Mouse (Mus musculus) midbrain, postnatal 0 days (tissue): ENCODE data around the gene Cdh4. TPM values are rescaled to one million over a fixed set of nuclear protein-coding genes. Genes with fewer than 3 reads are reported as not detected.
A peak's percentile ranks its signal among the peaks of the same experiment; 100 is the strongest.

Experiments
- ATAC-seq: fragments of 200-750 bp; cut with Nextera tagmentation; 2 replicates; pipeline ENCODE4 v1.8.0; 2017; ENCODE audit warnings: moderate number of reproducible peaks, mild to moderate bottlenecking, moderate TSS enrichment, moderate library complexity; ENCODE audit not compliant: low FRiP score
- DNase-seq: peaks from one replicate; pipeline ENCODE4 v3.0.0-alpha.2; 2015; ENCODE audit warnings: low spot score
- H3K27ac ChIP-seq: fragments of 300-500 bp; sonication (generic); 2 replicates; pipeline ENCODE4 v1.5.1; 2014; ENCODE audit warnings: low read depth, mild to moderate bottlenecking, low read length, mixed read lengths
- H3K27me3 ChIP-seq: fragments of 300-500 bp; sonication (generic); 2 replicates; pipeline ENCODE4 v1.6.1; 2014; ENCODE audit warnings: low read length, control low read depth, mixed read lengths; ENCODE audit not compliant: insufficient read depth
- H3K36me3 ChIP-seq: fragments of 300-500 bp; sonication (generic); 2 replicates; pipeline ENCODE4 v1.6.1; 2014; ENCODE audit warnings: low read length, control low read depth, mixed read lengths; ENCODE audit not compliant: insufficient read depth
- H3K4me1 ChIP-seq: fragments of 300-500 bp; sonication (generic); 2 replicates; pipeline ENCODE4 v1.6.1; 2014; ENCODE audit warnings: mild to moderate bottlenecking, control low read depth, antibody characterized with exemption, low read length, mixed read lengths; ENCODE audit not compliant: insufficient read depth
- H3K4me2 ChIP-seq: fragments of 300-500 bp; sonication (generic); 2 replicates; pipeline ENCODE4 v1.6.1; 2014; ENCODE audit warnings: low read depth, mild to moderate bottlenecking, low read length, mixed read lengths; ENCODE audit not compliant: poor library complexity, severe bottlenecking
- H3K4me3 ChIP-seq: fragments of 300-500 bp; sonication (generic); 2 replicates; pipeline ENCODE4 v1.5.1; 2014; ENCODE audit warnings: low read depth, mild to moderate bottlenecking, low read length, moderate library complexity
- H3K9ac ChIP-seq: fragments of 300-500 bp; sonication (generic); replicated peaks from 2 replicates; pipeline ENCODE4 v1.6.1; 2014; ENCODE audit warnings: mild to moderate bottlenecking, low read length, moderate library complexity, mixed read lengths; ENCODE audit not compliant: poor library complexity, severe bottlenecking
- H3K9me3 ChIP-seq: fragments of 300-500 bp; sonication (generic); 2 replicates; pipeline ENCODE4 v1.6.1; 2016; ENCODE audit warnings: low read length, control low read depth
- CTCF ChIP-seq: IDR thresholded peaks from 2 replicates; pipeline ENCODE4 v1.5.1; 2016; ENCODE audit warnings: antibody characterized with exemption, mild to moderate bottlenecking
- WGBS: fragments of 180-500 bp; shearing (Covaris S2); extraction: QIAGEN DNeasy Blood & Tissue Kit; methylation state at CpG from one replicate; pipeline ENCODE4 v1.1.7; 2014; 5-methylcytosine and 5-hydroxymethylcytosine counted together
- polyA plus RNA-seq: library from polyadenylated mRNA; unstranded; fragments of >200 nt; fragmentation: Nextera tagmentation; extraction: Ambion mirVana; gene quantifications from 2 replicates; pipeline ENCODE4 v1.2.1, GENCODE M21; 2015
- total RNA-seq: library from RNA; depleted of rRNA; stranded (reverse); fragments of >200 nt; gene quantifications from 2 replicates; pipeline ENCODE4 v1.2.3, GENCODE M21; 2014

Gene Cdh4
- total and polyA plus RNA-seq, 2 experiments from 2014 or later = 64.9 to 86.6 TPM

- H3K4me2 ChIP-seq = no peak overlapping the region
- TF ChIP-seq CTCF = no peak
- H3K9ac ChIP-seq = no peak overlapping the region
- DNase-seq = no peak
- 0 out of 2 replicates have a peak, but pooled peaks cover 6% of the 10 kb centered on the region for H3K4me1 ChIP-seq
- no peak overlapping the region for H3K27ac ChIP-seq
- H3K27me3 ChIP-seq = no peaks in the 10 kb centered on the region
- no peaks in the 10 kb centered on the region for H3K9me3 ChIP-seq
- WGBS = 78% methylated on average over 6 of the region's 6 CpGs
- no peaks in the 10 kb centered on the region for H3K36me3 ChIP-seq
- no peak for ATAC-seq
- no peak overlapping the region for H3K4me3 ChIP-seq
Measured at GRCm38 (mm10) chr2:179476622-179477021, 34.4 kb downstream of the Cdh4 start.

GRCm38 (mm10) chr2:179480800-179481200 lies 38.6 kb downstream of the Cdh4 start:
- no peaks in the 10 kb centered on the region for H3K27me3 ChIP-seq
- 31% methylated on average over 5 of the region's 5 CpGs for WGBS
- no peaks in the 10 kb centered on the region for H3K9me3 ChIP-seq
- 0 out of 2 replicates have a peak, but pooled peaks cover 4% of the 10 kb centered on the region for H3K4me1 ChIP-seq
- DNase-seq (peak; percentile 81), ATAC-seq (peak; percentile 44; the same call in 1 of the 2 replicates)
- no peaks in the 10 kb centered on the region for H3K36me3 ChIP-seq
- H3K9ac ChIP-seq = no peak overlapping the region
- H3K4me2 ChIP-seq = no peak overlapping the region
- no peak overlapping the region for H3K4me3 ChIP-seq
- TF ChIP-seq CTCF = no peak
- no peak overlapping the region for H3K27ac ChIP-seq

- ATAC-seq = no peak
- TF ChIP-seq CTCF = no peak
- no peak overlapping the region for H3K4me3 ChIP-seq
- no peak for DNase-seq
- H3K27me3 ChIP-seq = no peaks in the 10 kb centered on the region
- no peak overlapping the region for H3K9ac ChIP-seq
- H3K27ac ChIP-seq = no peak overlapping the region
- H3K4me2 ChIP-seq = no peak overlapping the region
- 46% methylated on average over 10 of the region's 10 CpGs for WGBS
- no peaks in the 10 kb centered on the region for H3K36me3 ChIP-seq
- no peaks in the 10 kb centered on the region for H3K9me3 ChIP-seq
- H3K4me1 ChIP-seq = 0 out of 2 replicates have a peak, but pooled peaks cover 4% of the 10 kb centered on the region
Measured at GRCm38 (mm10) chr2:179481363-179481762, 39.1 kb downstream of the Cdh4 start.

- Histone ChIP-seq H3K4me1 (peaks cover 4% of the 10 kb centered on the region; the same call in 1 of the 2 replicates), H3K4me2 (no peak overlapping the region), H3K9me3 (no peaks in the 10 kb centered on the region), H3K27ac (no peak overlapping the region), H3K9ac (no peak overlapping the region), H3K36me3 (no peaks in the 10 kb centered on the region), H3K4me3 (no peak overlapping the region), H3K27me3 (no peaks in the 10 kb centered on the region)
- no peak for TF ChIP-seq CTCF
- 54% methylated on average over 21 of the region's 21 CpGs for WGBS
- ATAC-seq = no peak
- DNase-seq = no peak
Measured at GRCm38 (mm10) chr2:179488526-179489139, 46.4 kb downstream of the Cdh4 start.

- Histone ChIP-seq H3K4me3 (no peak overlapping the region), H3K27ac (no peak overlapping the region), H3K36me3 (no peaks in the 10 kb centered on the region), H3K9ac (no peak overlapping the region), H3K4me1 (peaks cover 4% of the 10 kb centered on the region; the same call in 1 of the 2 replicates), H3K9me3 (no peaks in the 10 kb centered on the region), H3K27me3 (no peaks in the 10 kb centered on the region), H3K4me2 (no peak overlapping the region)
- whole genome bisulfite sequencing = 38% methylated on average over 11 of the region's 11 CpGs
- no peak for TF ChIP-seq CTCF
- ATAC-seq (no peak), DNase-seq (no peak)
Measured at GRCm38 (mm10) chr2:179491891-179492290, 49.7 kb downstream of the Cdh4 start.

GRCm38 (mm10) chr2:179494276-179494675 lies 52.0 kb downstream of the Cdh4 start:
- no peaks in the 10 kb centered on the region for H3K9me3 ChIP-seq
- no peaks in the 10 kb centered on the region for H3K36me3 ChIP-seq
- H3K4me2 ChIP-seq = no peak overlapping the region
- H3K4me1 ChIP-seq = no peaks in the 10 kb centered on the region; the same call in 1 of the 2 replicates
- no peak overlapping the region for H3K27ac ChIP-seq
- H3K9ac ChIP-seq = no peak overlapping the region
- H3K27me3 ChIP-seq = no peaks in the 10 kb centered on the region
- TF ChIP-seq CTCF = no peak
- H3K4me3 ChIP-seq = no peak overlapping the region
- DNase-seq (no peak), ATAC-seq (no peak)
- WGBS = 100% methylated on average over 1 of the region's 1 CpGs
